Mouse (Mus musculus) layer of hippocampus, adult 11-12 months (tissue): ENCODE data around the gene Medag.
A peak's percentile ranks its signal among the peaks of the same experiment; 100 is the strongest.

Source experiments
- DNase-seq: peaks from one replicate; pipeline ENCODE4 v3.0.0; 2022; ENCODE audit warnings: low spot score

Medag gene

GRCm38 (mm10) chr5:149411509-149412193, at the start of gene Medag:
Gene Medag, plus strand, starts transcription at chr5:149411749.
- peak; percentile 63 for DNase-seq

- no peak for DNase-seq
Observed at GRCm38 (mm10) chr5:149362626-149363025, 48.9 kb upstream of the Medag start.

GRCm38 (mm10) chr5:149363903-149364755, 47.4 kb upstream of the Medag start:
- DNase-seq = no peak

GRCm38 (mm10) chr5:149367011-149367410, 44.5 kb upstream of the Medag start:
- no peak for DNase-seq

GRCm38 (mm10) chr5:149367544-149368466, 43.7 kb upstream of the Medag start:
- no peak for DNase-seq

GRCm38 (mm10) chr5:149368575-149369312, 42.8 kb upstream of the Medag start:
- DNase-seq = no peak

GRCm38 (mm10) chr5:149369373-149370035, 42.0 kb upstream of the Medag start:
- no peak for DNase-seq

- DNase-seq = no peak
Observed at GRCm38 (mm10) chr5:149372018-149372417, 39.5 kb upstream of the Medag start.

GRCm38 (mm10) chr5:149373224-149373623, 38.3 kb upstream of the Medag start:
- DNase-seq = no peak

- no peak for DNase-seq
Observed at GRCm38 (mm10) chr5:149374026-149374425, 37.5 kb upstream of the Medag start.

- no peak for DNase-seq
Observed at GRCm38 (mm10) chr5:149375074-149375888, 36.3 kb upstream of the Medag start.

GRCm38 (mm10) chr5:149375889-149376212, 35.7 kb upstream of the Medag start:
- DNase-seq = peak; percentile 86

GRCm38 (mm10) chr5:149376367-149376766, 35.2 kb upstream of the Medag start:
- no peak for DNase-seq

- DNase-seq = no peak
Observed at GRCm38 (mm10) chr5:149377253-149377652, 34.3 kb upstream of the Medag start.

GRCm38 (mm10) chr5:149378566-149378965, 33.0 kb upstream of the Medag start:
- no peak for DNase-seq

GRCm38 (mm10) chr5:149379131-149379784, 32.3 kb upstream of the Medag start:
- DNase-seq = peak; percentile 20

- DNase-seq = no peak
Observed at GRCm38 (mm10) chr5:149379861-149380260, 31.7 kb upstream of the Medag start.

- DNase-seq = peak; percentile 59
Observed at GRCm38 (mm10) chr5:149380388-149380916, 31.1 kb upstream of the Medag start.

GRCm38 (mm10) chr5:149381948-149382347, 29.6 kb upstream of the Medag start:
- DNase-seq = no peak
